Mouse (Mus musculus) neural tube, embryonic 11.5 days (tissue): ENCODE measurements around the gene Pdlim7. TPM values are rescaled to one million over a fixed set of nuclear protein-coding genes. Genes with fewer than 3 reads are reported as not detected.

Experiments
- ATAC-seq: fragments of 200-750 bp; cut with Nextera tagmentation; 2 replicates; pipeline ENCODE4 v1.8.0; 2017; ENCODE audit warnings: moderate number of reproducible peaks, mild to moderate bottlenecking, moderate TSS enrichment, moderate library complexity; ENCODE audit not compliant: insufficient read depth, low FRiP score, low TSS enrichment
- DNase-seq: peaks from one replicate; pipeline ENCODE4 v3.0.0-alpha.2; 2015; ENCODE audit warnings: low spot score
- H3K27ac ChIP-seq: fragments of 300-500 bp; sonication (generic); 2 replicates; pipeline ENCODE4 v1.5.1; 2014; ENCODE audit warnings: low read depth, mild to moderate bottlenecking, low read length
- H3K27me3 ChIP-seq: fragments of 300-500 bp; sonication (generic); 2 replicates; pipeline ENCODE4 v1.6.1; 2014; ENCODE audit warnings: mild to moderate bottlenecking, low read length, mixed read lengths; ENCODE audit not compliant: control insufficient read depth, insufficient read depth
- H3K36me3 ChIP-seq: fragments of 300-500 bp; sonication (generic); 2 replicates; pipeline ENCODE4 v1.6.1; 2014; ENCODE audit warnings: mild to moderate bottlenecking, low read length, moderate library complexity, mixed read lengths; ENCODE audit not compliant: control insufficient read depth, insufficient read depth
- H3K4me1 ChIP-seq: fragments of 300-500 bp; sonication (generic); 2 replicates; pipeline ENCODE4 v1.6.1; 2014; ENCODE audit warnings: low read length, mixed read lengths; ENCODE audit not compliant: control insufficient read depth, insufficient read depth
- H3K4me2 ChIP-seq: fragments of 300-500 bp; sonication (generic); 2 replicates; pipeline ENCODE4 v1.6.1; 2014; ENCODE audit warnings: low read depth, mild to moderate bottlenecking, moderate library complexity
- H3K4me3 ChIP-seq: fragments of 300-500 bp; sonication (generic); 2 replicates; pipeline ENCODE4 v1.5.1; 2014; ENCODE audit warnings: low read depth, low read length
- H3K9ac ChIP-seq: fragments of 300-500 bp; sonication (generic); 2 replicates; pipeline ENCODE4 v1.6.1; 2014; ENCODE audit warnings: mild to moderate bottlenecking, low read length
- H3K9me3 ChIP-seq: fragments of 300-500 bp; sonication (generic); 2 replicates; pipeline ENCODE4 v1.6.1; 2016; ENCODE audit warnings: low read length; ENCODE audit not compliant: control insufficient read depth
- WGBS: fragments of 180-500 bp; shearing (Covaris S2); extraction: QIAGEN DNeasy Blood & Tissue Kit; methylation state at CpG from one replicate; pipeline ENCODE4 v1.1.7; 2014; 5-methylcytosine and 5-hydroxymethylcytosine counted together
- polyA plus RNA-seq: library from polyadenylated mRNA; unstranded; fragments of >200 nt; fragmentation: Nextera tagmentation; extraction: Ambion mirVana; gene quantifications from 2 replicates; pipeline ENCODE4 v1.2.1, GENCODE M21; 2014

The Pdlim7 gene
- polyA plus RNA-seq, 1 experiment from 2014 or later: 172 TPM

- no peak overlapping the region for H3K9ac ChIP-seq
- H3K36me3 ChIP-seq: peaks cover 35% of the 10 kb centered on the region
- H3K27me3 ChIP-seq: no peaks in the 10 kb centered on the region
- H3K4me2 ChIP-seq: no peak overlapping the region
- WGBS: 91% methylated on average over 8 of the region's 8 CpGs
- DNase-seq: no peak
- H3K4me3 ChIP-seq: no peak overlapping the region
- H3K4me1 ChIP-seq: peaks cover 32% of the 10 kb centered on the region
- H3K9me3 ChIP-seq: no peaks in the 10 kb centered on the region
- H3K27ac ChIP-seq: no peak overlapping the region
- ATAC-seq: no peak
Observed at GRCm38 (mm10) chr13:55476256-55476655, 37.2 kb downstream of the Pdlim7 start.

- 92% methylated on average over 5 of the region's 5 CpGs for WGBS
- Histone ChIP-seq H3K4me3 (no peak overlapping the region), H3K4me2 (no peak overlapping the region), H3K9ac (no peak overlapping the region; the same call in 1 of the 2 replicates), H3K27ac (no peak overlapping the region), H3K36me3 (peaks cover 29% of the 10 kb centered on the region), H3K9me3 (no peaks in the 10 kb centered on the region), H3K4me1 (peaks cover 37% of the 10 kb centered on the region), H3K27me3 (no peaks in the 10 kb centered on the region)
- DNase-seq (no peak), ATAC-seq (no peak)
Observed at GRCm38 (mm10) chr13:55475750-55476149, 37.7 kb downstream of the Pdlim7 start.

GRCm38 (mm10) chr13:55474621-55475069 lies 38.8 kb downstream of the Pdlim7 start:
- H3K9me3 ChIP-seq: no peaks in the 10 kb centered on the region
- H3K4me3 ChIP-seq: 0 out of 2 replicates have a peak overlapping the region, but pooled peaks have one; percentile 3
- no peak for ATAC-seq
- H3K27me3 ChIP-seq: no peaks in the 10 kb centered on the region
- peak; percentile 76 for DNase-seq
- H3K36me3 ChIP-seq: peaks cover 23% of the 10 kb centered on the region
- 0 out of 2 replicates have a peak overlapping the region, but pooled peaks have one; percentile 17 for H3K27ac ChIP-seq
- peaks cover 46% of the 10 kb centered on the region for H3K4me1 ChIP-seq
- no peak overlapping the region for H3K9ac ChIP-seq
- no peak overlapping the region for H3K4me2 ChIP-seq
- WGBS: 24% methylated on average over 5 of the region's 5 CpGs

- DNase-seq (no peak), ATAC-seq (no peak)
- Histone ChIP-seq H3K4me2 (0 out of 2 replicates have a peak overlapping the region, but pooled peaks have one; percentile 100), H3K36me3 (peaks cover 23% of the 10 kb centered on the region), H3K4me1 (peaks cover 48% of the 10 kb centered on the region), H3K4me3 (no peak overlapping the region), H3K27me3 (no peaks in the 10 kb centered on the region), H3K9me3 (no peaks in the 10 kb centered on the region), H3K9ac (no peak overlapping the region), H3K27ac (no peak overlapping the region)
- 68% methylated on average over 11 of the region's 11 CpGs for WGBS
Observed at GRCm38 (mm10) chr13:55473961-55474360, 39.5 kb downstream of the Pdlim7 start.

GRCm38 (mm10) chr13:55473076-55473831 lies 40.2 kb downstream of the Pdlim7 start:
- peak overlapping the region; percentile 100 for H3K4me2 ChIP-seq
- ATAC-seq (no peak), DNase-seq (peak; percentile 42)
- H3K4me1 ChIP-seq: peaks cover 50% of the 10 kb centered on the region
- peak overlapping the region; percentile 79 for H3K27ac ChIP-seq
- H3K36me3 ChIP-seq: peaks cover 22% of the 10 kb centered on the region
- peak overlapping the region; percentile 72 for H3K9ac ChIP-seq
- H3K27me3 ChIP-seq: no peaks in the 10 kb centered on the region
- peak overlapping the region; percentile 50 for H3K4me3 ChIP-seq
- WGBS: 16% methylated on average over 18 of the region's 18 CpGs
- no peaks in the 10 kb centered on the region for H3K9me3 ChIP-seq

GRCm38 (mm10) chr13:55472132-55473022 lies 41.1 kb downstream of the Pdlim7 start:
- Histone ChIP-seq H3K27me3 (no peaks in the 10 kb centered on the region), H3K9me3 (no peaks in the 10 kb centered on the region), H3K4me2 (peak overlapping the region; percentile 100), H3K4me1 (peaks cover 50% of the 10 kb centered on the region), H3K4me3 (peak overlapping the region; percentile 50), H3K36me3 (peaks cover 18% of the 10 kb centered on the region), H3K9ac (peak overlapping the region; percentile 72), H3K27ac (peak overlapping the region; percentile 79)
- WGBS: under 1% methylated on average over 94 of the region's 103 CpGs
- ATAC-seq (peak; percentile 49), DNase-seq (peak; percentile 81)

- DNase-seq (no peak), ATAC-seq (peak; percentile 39)
- Histone ChIP-seq H3K36me3 (peaks cover 14% of the 10 kb centered on the region), H3K4me2 (peak overlapping the region; percentile 100), H3K4me3 (peak overlapping the region; percentile 50), H3K9ac (peak overlapping the region; percentile 72), H3K27me3 (no peaks in the 10 kb centered on the region), H3K27ac (peak overlapping the region; percentile 79), H3K9me3 (no peaks in the 10 kb centered on the region), H3K4me1 (peaks cover 50% of the 10 kb centered on the region)
- 0% methylated on average over 31 of the region's 31 CpGs for WGBS
Observed at GRCm38 (mm10) chr13:55471819-55472131, 41.7 kb downstream of the Pdlim7 start.

GRCm38 (mm10) chr13:55471156-55471818 lies 42.2 kb downstream of the Pdlim7 start:
- Histone ChIP-seq H3K4me1 (peaks cover 50% of the 10 kb centered on the region), H3K27me3 (no peaks in the 10 kb centered on the region)
- peak; percentile 65 for ATAC-seq

More at GRCm38 (mm10) chr13:55471156-55471818, 42.2 kb downstream of the Pdlim7 start:
- Histone ChIP-seq H3K27ac (peak overlapping the region; percentile 79), H3K4me2 (peak overlapping the region; percentile 100), H3K9ac (peak overlapping the region; percentile 72), H3K9me3 (no peaks in the 10 kb centered on the region), H3K36me3 (peaks cover 12% of the 10 kb centered on the region), H3K4me3 (peak overlapping the region; percentile 50)
- WGBS: 1% methylated on average over 54 of the region's 54 CpGs
- DNase-seq: peak; percentile 95
